Mouse (Mus musculus) intestine, embryonic 14.5 days (tissue): ENCODE measurements around the gene Dhcr24. TPM values are rescaled to one million over a fixed set of nuclear protein-coding genes. Genes with fewer than 3 reads are reported as not detected.

Experiments
- ATAC-seq: fragments of 200-750 bp; cut with Nextera tagmentation; replicated peaks from 2 replicates; pipeline ENCODE4 v1.8.0; 2017; ENCODE audit warnings: low read depth, moderate number of reproducible peaks, moderate TSS enrichment, moderate library complexity; ENCODE audit not compliant: low FRiP score, low TSS enrichment
- DNase-seq: peaks from one replicate; pipeline ENCODE4 v3.0.0-alpha.2; 2018; ENCODE audit warnings: low spot score
- H3K27ac ChIP-seq: fragments of 300-500 bp; sonication (generic); 2 replicates; pipeline ENCODE4 v1.5.1; 2014; ENCODE audit warnings: low read depth, mild to moderate bottlenecking, control low read depth
- H3K27me3 ChIP-seq: fragments of 300-500 bp; sonication (generic); replicated peaks from 2 replicates; pipeline ENCODE4 v1.6.1; 2014; ENCODE audit warnings: low read length, control low read depth; ENCODE audit not compliant: control insufficient read depth, insufficient read depth
- H3K36me3 ChIP-seq: fragments of 300-500 bp; sonication (generic); 2 replicates; pipeline ENCODE4 v1.6.1; 2014; ENCODE audit warnings: low read length, control low read depth; ENCODE audit not compliant: control insufficient read depth, insufficient read depth
- H3K4me1 ChIP-seq: fragments of 300-500 bp; sonication (generic); replicated peaks from 2 replicates; pipeline ENCODE4 v1.6.1; 2014; ENCODE audit warnings: low read length, control low read depth, mixed read lengths; ENCODE audit not compliant: control insufficient read depth, insufficient read depth
- H3K4me2 ChIP-seq: fragments of 300-500 bp; sonication (generic); 2 replicates; pipeline ENCODE4 v1.6.1; 2014; ENCODE audit warnings: low read length
- H3K4me3 ChIP-seq: fragments of 300-500 bp; sonication (generic); 2 replicates; pipeline ENCODE4 v1.5.1; 2014; ENCODE audit warnings: low read depth, low read length, control low read depth, mixed read lengths
- H3K9ac ChIP-seq: fragments of 300-500 bp; sonication (generic); 2 replicates; pipeline ENCODE4 v1.6.1; 2014; ENCODE audit warnings: mild to moderate bottlenecking, low read length
- H3K9me3 ChIP-seq: fragments of 300-500 bp; sonication (generic); 2 replicates; pipeline ENCODE4 v1.6.1; 2016; ENCODE audit warnings: low read length, control low read depth; ENCODE audit not compliant: control insufficient read depth
- WGBS: fragments of 180-500 bp; shearing (Covaris S2); extraction: QIAGEN DNeasy Blood & Tissue Kit; methylation state at CpG from one replicate; pipeline ENCODE4 v1.1.7; 2014; 5-methylcytosine and 5-hydroxymethylcytosine counted together
- polyA plus RNA-seq: library from polyadenylated mRNA; unstranded; fragments of >200 nt; fragmentation: Nextera tagmentation; extraction: Ambion mirVana; gene quantifications from 2 replicates; pipeline ENCODE4 v1.2.1, GENCODE M21; 2014

Gene Dhcr24
- polyA plus RNA-seq, 1 experiment from 2014 or later: 38.2 TPM

- WGBS: 89% methylated on average over 6 of the region's 6 CpGs
- peaks cover 66% of the 10 kb centered on the region for H3K36me3 ChIP-seq
- no peaks in the 10 kb centered on the region for H3K9me3 ChIP-seq
- H3K27ac ChIP-seq: no peak overlapping the region
- no peaks in the 10 kb centered on the region for H3K4me1 ChIP-seq
- no peak overlapping the region for H3K9ac ChIP-seq
- no peak overlapping the region for H3K4me3 ChIP-seq
- H3K4me2 ChIP-seq: no peak overlapping the region
- ATAC-seq: no peak
- no peaks in the 10 kb centered on the region for H3K27me3 ChIP-seq
- no peak for DNase-seq
Observed at GRCm38 (mm10) chr4:106587075-106587474, 26.2 kb downstream of the Dhcr24 start.

- DNase-seq: no peak
- Histone ChIP-seq H3K4me3 (no peak overlapping the region), H3K9me3 (no peaks in the 10 kb centered on the region), H3K27me3 (no peaks in the 10 kb centered on the region), H3K4me1 (no peaks in the 10 kb centered on the region), H3K9ac (no peak overlapping the region), H3K27ac (no peak overlapping the region), H3K4me2 (no peak overlapping the region), H3K36me3 (peaks cover 36% of the 10 kb centered on the region)
- WGBS: 62% methylated on average over 9 of the region's 9 CpGs
- ATAC-seq: no peak
Observed at GRCm38 (mm10) chr4:106590142-106590541, 29.3 kb downstream of the Dhcr24 start.

- H3K4me2 ChIP-seq: no peak overlapping the region
- DNase-seq: no peak
- no peaks in the 10 kb centered on the region for H3K4me1 ChIP-seq
- peaks cover 30% of the 10 kb centered on the region for H3K36me3 ChIP-seq
- no peak overlapping the region for H3K4me3 ChIP-seq
- no peaks in the 10 kb centered on the region for H3K27me3 ChIP-seq
- WGBS: 83% methylated on average over 9 of the region's 9 CpGs
- no peaks in the 10 kb centered on the region for H3K9me3 ChIP-seq
- no peak overlapping the region for H3K9ac ChIP-seq
- no peak for ATAC-seq
- H3K27ac ChIP-seq: no peak overlapping the region
Observed at GRCm38 (mm10) chr4:106590871-106591270, 30.0 kb downstream of the Dhcr24 start.

GRCm38 (mm10) chr4:106593636-106594035 is 32.8 kb downstream of the Dhcr24 start:
- 59% methylated on average over 7 of the region's 7 CpGs for WGBS
- H3K27ac ChIP-seq: no peak overlapping the region
- no peak overlapping the region for H3K4me2 ChIP-seq
- H3K4me3 ChIP-seq: no peak overlapping the region
- no peaks in the 10 kb centered on the region for H3K4me1 ChIP-seq
- H3K9me3 ChIP-seq: no peaks in the 10 kb centered on the region
- no peak for DNase-seq
- no peak for ATAC-seq
- H3K36me3 ChIP-seq: peaks cover 8% of the 10 kb centered on the region
- no peak overlapping the region for H3K9ac ChIP-seq
- no peaks in the 10 kb centered on the region for H3K27me3 ChIP-seq

- H3K9ac ChIP-seq: no peak overlapping the region
- H3K36me3 ChIP-seq: no peaks in the 10 kb centered on the region
- ATAC-seq: no peak
- H3K27ac ChIP-seq: no peak overlapping the region
- DNase-seq: no peak
- H3K4me1 ChIP-seq: no peaks in the 10 kb centered on the region
- no peak overlapping the region for H3K4me2 ChIP-seq
- H3K27me3 ChIP-seq: no peaks in the 10 kb centered on the region
- no peaks in the 10 kb centered on the region for H3K9me3 ChIP-seq
- no peak overlapping the region for H3K4me3 ChIP-seq
- WGBS: 66% methylated on average over 3 of the region's 3 CpGs
Observed at GRCm38 (mm10) chr4:106596200-106596599, 35.4 kb downstream of the Dhcr24 start.

GRCm38 (mm10) chr4:106597055-106597454 is 36.2 kb downstream of the Dhcr24 start:
- H3K27ac ChIP-seq: no peak overlapping the region
- 80% methylated on average over 9 of the region's 9 CpGs for WGBS
- no peak for ATAC-seq
- H3K4me3 ChIP-seq: no peak overlapping the region
- H3K4me2 ChIP-seq: no peak overlapping the region
- no peaks in the 10 kb centered on the region for H3K27me3 ChIP-seq
- no peak overlapping the region for H3K9ac ChIP-seq
- H3K9me3 ChIP-seq: no peaks in the 10 kb centered on the region
- H3K36me3 ChIP-seq: no peaks in the 10 kb centered on the region
- H3K4me1 ChIP-seq: no peaks in the 10 kb centered on the region
- no peak for DNase-seq

- ATAC-seq (no peak), DNase-seq (no peak)
- Histone ChIP-seq H3K27me3 (no peaks in the 10 kb centered on the region), H3K9ac (no peak overlapping the region), H3K4me1 (no peaks in the 10 kb centered on the region), H3K27ac (no peak overlapping the region), H3K4me2 (no peak overlapping the region), H3K4me3 (no peak overlapping the region), H3K36me3 (no peaks in the 10 kb centered on the region), H3K9me3 (no peaks in the 10 kb centered on the region)
- 84% methylated on average over 4 of the region's 4 CpGs for WGBS
Observed at GRCm38 (mm10) chr4:106597741-106598140, 36.9 kb downstream of the Dhcr24 start.

GRCm38 (mm10) chr4:106599415-106599814 is 38.6 kb downstream of the Dhcr24 start:
- Histone ChIP-seq H3K9me3 (no peaks in the 10 kb centered on the region), H3K4me1 (no peaks in the 10 kb centered on the region), H3K4me3 (no peak overlapping the region), H3K9ac (no peak overlapping the region), H3K27ac (no peak overlapping the region), H3K36me3 (no peaks in the 10 kb centered on the region), H3K27me3 (no peaks in the 10 kb centered on the region), H3K4me2 (no peak overlapping the region)
- no peak for DNase-seq
- no peak for ATAC-seq
- WGBS: 23% methylated on average over 1 of the region's 1 CpGs

- no peak overlapping the region for H3K9ac ChIP-seq
- H3K9me3 ChIP-seq: no peaks in the 10 kb centered on the region
- no peaks in the 10 kb centered on the region for H3K36me3 ChIP-seq
- no peaks in the 10 kb centered on the region for H3K27me3 ChIP-seq
- H3K4me1 ChIP-seq: no peaks in the 10 kb centered on the region
- no peak overlapping the region for H3K4me2 ChIP-seq
- WGBS: 67% methylated on average over 4 of the region's 4 CpGs
- ATAC-seq: no peak
- no peak overlapping the region for H3K27ac ChIP-seq
- H3K4me3 ChIP-seq: no peak overlapping the region
- no peak for DNase-seq
Observed at GRCm38 (mm10) chr4:106600770-106601169, 39.9 kb downstream of the Dhcr24 start.
